In the genomic region with DNA sequence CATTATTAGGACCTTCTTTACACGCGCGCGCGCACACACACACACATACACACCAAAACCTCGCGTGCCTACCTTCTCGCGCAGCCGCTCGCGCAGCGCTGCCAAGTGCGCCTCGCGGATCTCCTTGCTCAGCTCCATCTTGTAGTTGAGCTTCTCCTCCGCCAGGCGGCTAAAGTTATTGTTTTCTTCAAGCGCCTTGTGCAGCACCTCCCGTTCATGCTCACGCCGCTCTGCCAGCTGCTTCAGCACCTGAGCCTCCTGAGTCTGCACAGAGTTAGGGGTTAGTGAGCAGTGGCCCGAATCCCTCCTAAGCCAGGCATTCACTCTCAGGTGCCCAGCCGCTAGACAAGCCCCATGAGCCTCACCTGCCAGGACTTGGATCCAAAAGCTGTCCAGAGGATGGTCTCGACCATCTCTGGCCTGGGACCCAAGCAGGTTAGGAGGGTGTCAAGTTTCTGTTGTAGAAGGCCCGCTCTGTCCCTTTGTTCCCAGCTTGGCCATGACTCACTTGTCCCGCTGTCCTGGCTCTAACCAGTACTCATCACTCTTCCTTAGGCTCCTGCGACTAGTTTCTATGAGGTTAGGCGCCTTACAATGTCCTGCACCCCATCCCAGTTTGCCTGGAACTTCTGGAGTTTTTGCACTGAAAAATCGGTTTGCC, we compare ENCODE assay signal across 8 mouse cellular contexts. TPM values are rescaled to one million over a fixed set of nuclear protein-coding genes. Genes with fewer than 3 reads are reported as not detected.
A peak's percentile ranks its signal among the peaks of the same experiment; 100 is the strongest.
DNase-seq lines count a peak whose midpoint lies in the region; ATAC-seq lines count a peak whose summit lies in the region.

No protein-coding gene starts in this region.

- peak; percentile 22 for DNase-seq in urinary bladder, postnatal 25 days (ENCODE audit: low spot score)
- no peak for DNase-seq in urinary bladder, adult 2 months (ENCODE audit: low spot score)
- DNase-seq in cerebellum, postnatal 4 days (ENCODE audit: low spot score in 2 of 2), result peak; percentile 37 to 62
- DNase-seq in kidney, postnatal 14 days, result peak; percentile 63
- DNase-seq in lung, postnatal 10 days, result peak; percentile 66
- peak; percentile 79 for DNase-seq in retina, postnatal 1 day
- DNase-seq in Muller cell, postnatal 12 days (ENCODE audit: inconsistent ontology term), result no peak

- peak; percentile 77 for ATAC-seq in granulocyte monocyte progenitor cell, adult 5-6 weeks (replicated peaks; ENCODE audit: poor library complexity, severe bottlenecking)

RNA-seq across cellular contexts. Expression of gene Stmn3, which starts 7.0 kb away (rescaled TPM):
- polyA plus RNA-seq in urinary bladder, adult 2 months (2012; rRNA removed), result 1.1 and 1.3 TPM in 2 replicates
- total RNA-seq in granulocyte monocyte progenitor cell, adult 5-6 weeks (2014; fragmentation: Nextera tagmentation), result not detected in 2 replicates
- not detected in 2 replicates for total RNA-seq in granulocyte monocyte progenitor cell, adult 5-6 weeks (2017)

RNA-seq across cellular contexts. Expression of gene Rtel1, which starts 12.3 kb away (rescaled TPM):
- 42.1 and 55.2 TPM in 2 replicates for polyA plus RNA-seq in urinary bladder, adult 2 months (2012; rRNA removed)
- 63.9 and 85.0 TPM in 2 replicates for total RNA-seq in granulocyte monocyte progenitor cell, adult 5-6 weeks (2014; fragmentation: Nextera tagmentation)
- 30.1 and 47.5 TPM in 2 replicates for total RNA-seq in granulocyte monocyte progenitor cell, adult 5-6 weeks (2017)

RNA-seq across cellular contexts. Expression of gene Gmeb2, which starts 19.4 kb away (rescaled TPM):
- polyA plus RNA-seq in urinary bladder, adult 2 months (2012; rRNA removed), result 18.1 and 21.0 TPM in 2 replicates
- 11.8 and 15.3 TPM in 2 replicates for total RNA-seq in granulocyte monocyte progenitor cell, adult 5-6 weeks (2014; fragmentation: Nextera tagmentation)
- 10.4 and 16.5 TPM in 2 replicates for total RNA-seq in granulocyte monocyte progenitor cell, adult 5-6 weeks (2017)

RNA-seq across cellular contexts. Expression of gene Zgpat, which starts 57.5 kb away (rescaled TPM):
- polyA plus RNA-seq in urinary bladder, adult 2 months (2012; rRNA removed), result 36.7 and 41.9 TPM in 2 replicates
- 12.8 and 18.3 TPM in 2 replicates for total RNA-seq in granulocyte monocyte progenitor cell, adult 5-6 weeks (2014; fragmentation: Nextera tagmentation)
- 29.8 and 35.7 TPM in 2 replicates for total RNA-seq in granulocyte monocyte progenitor cell, adult 5-6 weeks (2017)

RNA-seq across cellular contexts. Expression of gene Arfrp1, which starts 57.9 kb away (rescaled TPM):
- polyA plus RNA-seq in urinary bladder, adult 2 months (2012; rRNA removed), result 67.5 and 73.0 TPM in 2 replicates
- 34.1 and 43.2 TPM in 2 replicates for total RNA-seq in granulocyte monocyte progenitor cell, adult 5-6 weeks (2014; fragmentation: Nextera tagmentation)
- 38.6 and 39.2 TPM in 2 replicates for total RNA-seq in granulocyte monocyte progenitor cell, adult 5-6 weeks (2017)

Comparison
In these comparisons a context has a peak if more than half of its experiments do, and no peak if none do; other contexts are left out.
1. DNase-seq: peak in urinary bladder, postnatal 25 days (single experiment), cerebellum, postnatal 4 days (2 of 2), kidney, postnatal 14 days (single experiment), lung, postnatal 10 days (single experiment) and retina, postnatal 1 day (single experiment); none in urinary bladder, adult 2 months (single experiment) and Muller cell, postnatal 12 days (single experiment).